Mouse (Mus musculus) embryonic fibroblast, embryonic 13.5 days (primary cell): ENCODE data around the gene Mgat4a. TPM values are rescaled to one million over a fixed set of nuclear protein-coding genes. Genes with fewer than 3 reads are reported as not detected.

Experiments
- H3K27ac ChIP-seq: 2 replicates; pipeline ENCODE4 v1.5.1; 2012; ENCODE audit warnings: low read length, control low read depth, inconsistent platforms; ENCODE audit not compliant: insufficient read depth
- H3K4me1 ChIP-seq: 2 replicates; pipeline ENCODE4 v1.6.1; 2011; ENCODE audit warnings: low read length; ENCODE audit not compliant: control insufficient read depth, insufficient read depth
- H3K4me3 ChIP-seq: 2 replicates; pipeline ENCODE4 v1.5.1; 2011; ENCODE audit warnings: mild to moderate bottlenecking, control low read depth, low read length; ENCODE audit not compliant: insufficient read depth
- CTCF ChIP-seq: IDR thresholded peaks from 2 replicates; pipeline ENCODE4 v1.5.1; 2011; ENCODE audit warnings: mild to moderate bottlenecking, control low read depth, low read length, moderate library complexity, borderline replicate concordance; ENCODE audit not compliant: insufficient read depth
- POLR2A ChIP-seq: IDR thresholded peaks from 2 replicates; pipeline ENCODE4 v1.6.1; 2011; ENCODE audit warnings: low read depth, mild to moderate bottlenecking, control low read depth, low read length, moderate library complexity
- polyA plus RNA-seq: library from polyadenylated mRNA; stranded (reverse); fragments of >200 nt; gene quantifications from 2 replicates; pipeline ENCODE4 v1.2.4, GENCODE M21; 2011; ENCODE audit warnings: low read depth; ENCODE audit not compliant: missing spikeins, insufficient read length

Mgat4a gene
- polyA plus RNA-seq, 1 experiment = 2.2 TPM

- Histone ChIP-seq H3K27ac (no peak overlapping the region), H3K4me3 (no peak overlapping the region), H3K4me1 (no peaks in the 10 kb centered on the region)
- no peak for TF ChIP-seq POLR2A
- TF ChIP-seq CTCF = no peak
These were observed 71.8 kb downstream of the Mgat4a start for GRCm38 (mm10) chr1:37469007-37469406.

GRCm38 (mm10) chr1:37467806-37468205, 73.0 kb downstream of the Mgat4a start:
- no peak for TF ChIP-seq CTCF
- no peak for TF ChIP-seq POLR2A
- no peak overlapping the region for H3K4me3 ChIP-seq
- no peaks in the 10 kb centered on the region for H3K4me1 ChIP-seq
- no peak overlapping the region for H3K27ac ChIP-seq

GRCm38 (mm10) chr1:37466322-37466995, 74.4 kb downstream of the Mgat4a start:
- Histone ChIP-seq H3K4me1 (no peaks in the 10 kb centered on the region), H3K4me3 (no peak overlapping the region), H3K27ac (no peak overlapping the region)
- TF ChIP-seq CTCF = no peak
- no peak for TF ChIP-seq POLR2A

GRCm38 (mm10) chr1:37464878-37465452, 75.9 kb downstream of the Mgat4a start:
- no peak overlapping the region for H3K4me3 ChIP-seq
- no peaks in the 10 kb centered on the region for H3K4me1 ChIP-seq
- H3K27ac ChIP-seq = no peak overlapping the region
- TF ChIP-seq POLR2A (no peak), CTCF (no peak)

GRCm38 (mm10) chr1:37457546-37457945, 83.3 kb downstream of the Mgat4a start:
- TF ChIP-seq CTCF (no peak), POLR2A (no peak)
- H3K4me3 ChIP-seq = no peak overlapping the region
- H3K27ac ChIP-seq = no peak overlapping the region
- H3K4me1 ChIP-seq = no peaks in the 10 kb centered on the region

GRCm38 (mm10) chr1:37451270-37451669, 89.5 kb downstream of the Mgat4a start:
- TF ChIP-seq POLR2A (no peak), CTCF (no peak)
- no peak overlapping the region for H3K4me3 ChIP-seq
- H3K4me1 ChIP-seq = no peaks in the 10 kb centered on the region
- no peak overlapping the region for H3K27ac ChIP-seq

GRCm38 (mm10) chr1:37448361-37449095, 92.3 kb downstream of the Mgat4a start:
- Histone ChIP-seq H3K4me1 (no peaks in the 10 kb centered on the region), H3K27ac (no peak overlapping the region), H3K4me3 (no peak overlapping the region)
- TF ChIP-seq POLR2A = no peak
- no peak for TF ChIP-seq CTCF

- no peak for TF ChIP-seq CTCF
- TF ChIP-seq POLR2A = no peak
- Histone ChIP-seq H3K4me1 (no peaks in the 10 kb centered on the region), H3K4me3 (no peak overlapping the region), H3K27ac (no peak overlapping the region)
These were observed 97.7 kb downstream of the Mgat4a start for GRCm38 (mm10) chr1:37442848-37443835.

GRCm38 (mm10) chr1:37436419-37436818, 104.4 kb downstream of the Mgat4a start:
- H3K4me3 ChIP-seq = no peak overlapping the region
- TF ChIP-seq POLR2A (no peak), CTCF (no peak)
- peaks cover 5% of the 10 kb centered on the region; the same call in 1 of the 2 replicates for H3K4me1 ChIP-seq
- H3K27ac ChIP-seq = no peak overlapping the region
